Mouse (Mus musculus) heart, postnatal 0 days (tissue): ENCODE results near the gene Tenm2.

Source experiments
- CTCF ChIP-seq: IDR thresholded peaks from 2 replicates; pipeline ENCODE4 v1.5.1; 2016; ENCODE audit warnings: antibody characterized with exemption, control low read depth, low read depth
- EP300 ChIP-seq: IDR thresholded peaks from 2 replicates; pipeline ENCODE4 v1.6.1; 2016; ENCODE audit warnings: antibody characterized with exemption, low read depth

DNA sequence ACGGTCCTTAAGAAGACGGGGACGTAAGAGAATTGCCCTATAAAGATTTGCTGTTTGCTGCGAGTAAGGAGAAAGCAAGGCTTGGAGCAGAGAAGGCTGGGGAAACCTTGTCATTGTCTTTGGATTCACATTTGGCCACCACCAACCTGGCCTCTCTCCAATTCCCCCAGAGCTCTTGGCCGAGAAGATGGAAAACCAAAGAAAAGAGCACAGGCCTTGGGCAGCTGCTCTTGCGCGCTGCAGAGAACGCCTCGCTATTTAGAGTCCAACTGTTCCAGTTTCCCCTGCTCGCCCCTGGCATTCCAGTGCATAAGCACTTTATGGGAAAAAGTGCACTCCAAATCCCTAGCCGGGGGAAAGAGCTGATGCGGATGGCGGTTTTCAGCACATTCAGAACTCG is 1139.5 kb downstream of the Tenm2 start:
- no peak for TF ChIP-seq CTCF
- no peak for TF ChIP-seq EP300
